30 mouse cellular contexts compared by ENCODE assay signal in the genomic region with DNA sequence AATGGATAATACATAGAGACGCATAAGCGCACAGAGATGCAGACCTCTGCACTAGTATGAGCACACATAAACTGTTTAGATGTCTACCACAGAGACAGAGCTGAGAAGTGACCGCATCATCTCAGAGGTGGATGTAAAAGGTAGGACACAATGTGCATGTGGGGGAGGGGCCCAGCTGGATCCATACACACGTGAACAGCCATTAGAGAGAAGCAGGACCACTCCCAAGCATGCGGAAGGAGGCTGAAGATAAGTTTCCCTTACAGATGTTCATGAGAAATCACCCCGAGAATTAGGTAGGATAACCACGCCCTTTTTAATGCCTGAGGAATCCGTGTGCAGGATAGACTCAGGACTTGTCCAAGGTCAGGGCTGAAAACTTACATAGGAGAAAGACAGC.
A peak's percentile ranks its signal among the peaks of the same experiment; 100 is the strongest.
DNase-seq lines count a peak whose midpoint lies in the region; ATAC-seq and TF ChIP-seq lines count a peak whose summit lies in the region.
"Had no signal": no experiment of that assay in that cellular context is flagged by ENCODE, and none has a peak within 500 bp of the region (broad histone marks: within the 10 kb centered on the region; RNA-seq: fewer than 3 reads in every experiment).

No protein-coding gene starts in this region.

- H3K27me3 ChIP-seq in liver, embryonic 12.5 days (replicated peaks): peaks cover 5% of the 10 kb centered on the region
- no peaks in the 10 kb centered on the region for H3K27me3 ChIP-seq in liver, postnatal 0 days (ENCODE audit: insufficient read depth, low read length)
- 0 out of 2 replicates have a peak, but pooled peaks cover 2% of the 10 kb centered on the region for H3K27me3 ChIP-seq in embryonic facial prominence, embryonic 12.5 days
- H3K27me3 ChIP-seq in liver, embryonic 14.5 days (ENCODE audit: control insufficient read depth, insufficient read depth, low read length): no peaks in the 10 kb centered on the region
- H3K27me3 ChIP-seq in forebrain, embryonic 12.5 days: no peaks in the 10 kb centered on the region
- H3K27me3 ChIP-seq: heart, embryonic 12.5 days; heart, embryonic 15.5 days; Patski had no signal

- no peak for TF ChIP-seq CTCF in liver, postnatal 0 days (IDR thresholded peaks at IDR 0.05; ENCODE audit: low read depth)
- no peak for TF ChIP-seq CTCF in liver, embryonic 14.5 days (IDR thresholded peaks at IDR 0.05; ENCODE audit: low read depth)

- peaks cover 14% of the 10 kb centered on the region for H3K4me1 ChIP-seq in liver, embryonic 12.5 days
- H3K4me1 ChIP-seq in liver, postnatal 0 days (ENCODE audit: insufficient read depth): no peaks in the 10 kb centered on the region
- H3K4me1 ChIP-seq in embryonic facial prominence, embryonic 12.5 days: peaks cover 34% of the 10 kb centered on the region
- peaks cover 4 to 5% of the 10 kb centered on the region in 2 experiments; a peak in 3 of 4 replicates for H3K4me1 ChIP-seq in liver, embryonic 14.5 days (replicated peaks; ENCODE audit: control insufficient read depth in 2 of 2, insufficient read depth in 2 of 2, low read length in 1 of 2)
- H3K4me1 ChIP-seq in forebrain, embryonic 12.5 days: peaks cover 6% of the 10 kb centered on the region; the same call in 1 of the 2 replicates

- no peak overlapping the region for H3K9ac ChIP-seq in liver, embryonic 12.5 days
- no peak overlapping the region for H3K9ac ChIP-seq in liver, postnatal 0 days (replicated peaks)
- H3K9ac ChIP-seq in embryonic facial prominence, embryonic 12.5 days: no peak overlapping the region
- no peak overlapping the region for H3K9ac ChIP-seq in liver, embryonic 14.5 days (replicated peaks)
- no peak overlapping the region for H3K9ac ChIP-seq in forebrain, embryonic 12.5 days
- H3K9ac ChIP-seq: embryonic facial prominence, embryonic 13.5 days; forebrain, postnatal 0 days; heart, embryonic 12.5 days; heart, embryonic 15.5 days; hindbrain, embryonic 14.5 days had no signal

- no peak overlapping the region for H3K4me2 ChIP-seq in liver, embryonic 12.5 days
- no peak overlapping the region for H3K4me2 ChIP-seq in liver, postnatal 0 days (ENCODE audit: low read depth, low read length)
- no peak overlapping the region for H3K4me2 ChIP-seq in embryonic facial prominence, embryonic 12.5 days (replicated peaks)
- no peak overlapping the region for H3K4me2 ChIP-seq in liver, embryonic 14.5 days (ENCODE audit: low read depth)
- no peak overlapping the region for H3K4me2 ChIP-seq in forebrain, embryonic 12.5 days
- H3K4me2 ChIP-seq: heart, embryonic 12.5 days; heart, embryonic 15.5 days; hindbrain, embryonic 14.5 days had no signal

- no peaks in the 10 kb centered on the region for H3K36me3 ChIP-seq in liver, embryonic 12.5 days
- H3K36me3 ChIP-seq in liver, postnatal 0 days (replicated peaks; ENCODE audit: insufficient read depth, low read length): no peaks in the 10 kb centered on the region
- H3K36me3 ChIP-seq in embryonic facial prominence, embryonic 12.5 days: no peaks in the 10 kb centered on the region
- H3K36me3 ChIP-seq in liver, embryonic 14.5 days (replicated peaks; ENCODE audit: control insufficient read depth, insufficient read depth, low read depth): no peaks in the 10 kb centered on the region
- no peaks in the 10 kb centered on the region for H3K36me3 ChIP-seq in forebrain, embryonic 12.5 days (replicated peaks)
- H3K36me3 ChIP-seq: embryonic facial prominence, embryonic 13.5 days; forebrain, embryonic 10.5 days; G1E; heart, embryonic 12.5 days; heart, embryonic 15.5 days had no signal

- H3K27ac ChIP-seq in liver, embryonic 12.5 days: no peak overlapping the region
- no peak overlapping the region for H3K27ac ChIP-seq in liver, postnatal 0 days (ENCODE audit: low read depth)
- peak overlapping the region; percentile 37; the same call in 1 of the 2 replicates for H3K27ac ChIP-seq in embryonic facial prominence, embryonic 12.5 days
- H3K27ac ChIP-seq in liver, embryonic 14.5 days: no peak overlapping the region
- no peak overlapping the region for H3K27ac ChIP-seq in forebrain, embryonic 12.5 days
- H3K27ac ChIP-seq: forebrain, embryonic 10.5 days; gastrocnemius, adult 2 months; heart, adult 2 months; heart, embryonic 15.5 days; hindbrain, embryonic 14.5 days; hindbrain, postnatal 0 days had no signal

- H3K4me3 ChIP-seq in liver, embryonic 12.5 days: no peak overlapping the region
- H3K4me3 ChIP-seq in liver, postnatal 0 days (ENCODE audit: low read depth, low read length): no peak overlapping the region
- H3K4me3 ChIP-seq in embryonic facial prominence, embryonic 12.5 days: no peak overlapping the region
- H3K4me3 ChIP-seq in liver, embryonic 14.5 days (ENCODE audit: insufficient read depth in 1 of 2, low read depth in 2 of 2, low read length in 2 of 2): no peak overlapping the region
- no peak overlapping the region for H3K4me3 ChIP-seq in forebrain, embryonic 12.5 days (replicated peaks)
- H3K4me3 ChIP-seq: embryonic facial prominence, embryonic 13.5 days; forebrain, embryonic 10.5 days; heart, adult 2 months; heart, embryonic 12.5 days; heart, embryonic 15.5 days had no signal

- ATAC-seq in liver, embryonic 12.5 days: peak; percentile 59
- no peak for ATAC-seq in liver, postnatal 0 days
- no peak for ATAC-seq in embryonic facial prominence, embryonic 12.5 days (ENCODE audit: insufficient number of reproducible peaks, insufficient read depth, low FRiP score, low TSS enrichment)
- ATAC-seq in liver, embryonic 14.5 days (ENCODE audit: insufficient read depth): peak; percentile 18; the same call in 1 of the 2 replicates
- no peak for ATAC-seq in forebrain, embryonic 12.5 days (ENCODE audit: low FRiP score)
- ATAC-seq: activated CD4-positive, CD25-positive, alpha-beta regulatory T cell, adult 4 months; forebrain, embryonic 14.5 days; forebrain, postnatal 0 days; inflammation-experienced regulatory T-cells, adult 6 months; intestine, embryonic 16.5 days; Patski had no signal

- no peak for TF ChIP-seq EP300 in liver, postnatal 0 days (IDR thresholded peaks at IDR 0.05; ENCODE audit: low read depth)
- no peak for TF ChIP-seq EP300 in liver, embryonic 14.5 days (IDR thresholded peaks at IDR 0.05; ENCODE audit: low read depth)

- WGBS in liver, embryonic 12.5 days (ENCODE audit: insufficient replicate concordance): 60% methylated on average over 8 of the region's 8 CpGs
- 75% methylated on average over 8 of the region's 8 CpGs for WGBS in liver, postnatal 0 days (ENCODE audit: insufficient replicate concordance)
- WGBS in embryonic facial prominence, embryonic 12.5 days: 79% methylated on average over 8 of the region's 8 CpGs
- 55% methylated on average over 8 of the region's 8 CpGs for WGBS in liver, embryonic 14.5 days (ENCODE audit: insufficient replicate concordance)
- 88% methylated on average over 8 of the region's 8 CpGs for WGBS in forebrain, embryonic 12.5 days

- DNase-seq in heart, adult 11 months: peak; percentile 73
- no peak for DNase-seq in heart, postnatal 4 days
- DNase-seq in liver, postnatal 0 days: no peak
- DNase-seq in liver, embryonic 14.5 days (ENCODE audit: low read depth in 3 of 3, low spot score in 3 of 3): no peak
- DNase-seq in layer of hippocampus, adult 9-10 months (ENCODE audit: low spot score): no peak
- DNase-seq: adrenal gland, adult 8-10 months; adrenal gland, postnatal 36 days; cerebellum, adult 18-20 months; cerebellum, adult 9-10 months; forebrain, postnatal 0 days; gastrocnemius, adult 2 months; gastrocnemius, postnatal 25 days; heart, adult 2 months; heart, postnatal 10 days; heart, postnatal 36 days had no signal

- H3K9me3 ChIP-seq in liver, embryonic 12.5 days (replicated peaks): no peaks in the 10 kb centered on the region
- no peaks in the 10 kb centered on the region for H3K9me3 ChIP-seq in liver, postnatal 0 days (ENCODE audit: low read length)
- H3K9me3 ChIP-seq in embryonic facial prominence, embryonic 12.5 days: no peaks in the 10 kb centered on the region
- H3K9me3 ChIP-seq in liver, embryonic 14.5 days (ENCODE audit: control insufficient read depth, low read length): no peaks in the 10 kb centered on the region
- H3K9me3 ChIP-seq in forebrain, embryonic 12.5 days: no peaks in the 10 kb centered on the region
- H3K9me3 ChIP-seq: embryonic facial prominence, embryonic 13.5 days; forebrain, embryonic 10.5 days; G1E; heart, embryonic 12.5 days; heart, embryonic 15.5 days had no signal

Comparison
In these comparisons a context has a peak if more than half of its experiments do, and no peak if none do; other contexts are left out.
1. ATAC-seq: peak in liver, embryonic 12.5 days (single experiment) and liver, embryonic 14.5 days (single experiment); none in liver, postnatal 0 days (single experiment), embryonic facial prominence, embryonic 12.5 days (single experiment) and forebrain, embryonic 12.5 days (single experiment).